Mouse (Mus musculus) G1E (cell line): Measurements from ENCODE around the gene Mrgprh.

Source experiments
- CTCF ChIP-seq: IDR thresholded peaks from 2 replicates; pipeline ENCODE4 v1.5.1; 2012; ENCODE audit warnings: low read depth, low read length, inconsistent platforms, mixed read lengths
- TAL1 ChIP-seq: conservative IDR thresholded peaks from 2 replicates; pipeline ENCODE4 v1.6.1; 2012; ENCODE audit warnings: low read depth, low read length, inconsistent platforms, mixed read lengths

DNA sequence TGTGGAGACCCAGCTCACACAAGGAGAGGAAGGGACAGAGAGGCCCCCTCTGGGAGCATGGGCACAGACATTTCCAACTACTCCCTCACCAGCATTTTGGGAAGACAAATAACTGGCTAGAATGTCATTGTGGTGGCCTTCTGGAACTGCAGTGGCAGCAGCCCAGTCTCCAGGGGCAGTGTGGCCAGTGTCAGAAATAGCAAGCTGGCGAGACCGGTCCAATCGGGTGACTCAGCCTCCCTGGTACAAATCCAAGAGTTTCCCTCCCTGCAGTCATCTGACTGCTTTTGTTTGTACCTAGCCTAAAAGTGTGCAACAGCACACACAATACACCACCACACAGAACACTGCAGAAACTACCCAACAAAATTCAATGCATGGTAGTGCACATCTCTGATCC, 43.6 kb upstream of the Mrgprh start:
- TF ChIP-seq CTCF (no peak), TAL1 (no peak)
